Mouse (Mus musculus) forebrain, embryonic 13.5 days (tissue): ENCODE measurements around the gene Ccdc155. TPM values are rescaled to one million over a fixed set of nuclear protein-coding genes. Genes with fewer than 3 reads are reported as not detected.

Experiments used
- ATAC-seq: fragments of 200-750 bp; cut with Nextera tagmentation; 2 replicates; pipeline ENCODE4 v1.8.0; 2017
- H3K27ac ChIP-seq: fragments of 300-500 bp; sonication (generic); 2 replicates; pipeline ENCODE4 v1.5.1; 2015; ENCODE audit warnings: inconsistent platforms, mild to moderate bottlenecking, moderate library complexity
- H3K27me3 ChIP-seq: fragments of 300-500 bp; sonication (generic); 2 replicates; pipeline ENCODE4 v1.6.1; 2015; ENCODE audit warnings: mild to moderate bottlenecking, inconsistent platforms
- H3K36me3 ChIP-seq: fragments of 300-500 bp; sonication (generic); 2 replicates; pipeline ENCODE4 v1.6.1; 2015; ENCODE audit warnings: mild to moderate bottlenecking, inconsistent platforms; ENCODE audit not compliant: poor library complexity, severe bottlenecking
- H3K4me1 ChIP-seq: fragments of 300-500 bp; sonication (generic); 2 replicates; pipeline ENCODE4 v1.6.1; 2015; ENCODE audit warnings: inconsistent platforms
- H3K4me2 ChIP-seq: fragments of 300-500 bp; sonication (generic); 2 replicates; pipeline ENCODE4 v1.6.1; 2015; ENCODE audit warnings: inconsistent platforms, mild to moderate bottlenecking, moderate library complexity
- H3K4me3 ChIP-seq: fragments of 300-500 bp; sonication (generic); 2 replicates; pipeline ENCODE4 v1.5.1; 2015; ENCODE audit warnings: mild to moderate bottlenecking, inconsistent platforms
- H3K9ac ChIP-seq: fragments of 300-500 bp; sonication (generic); 2 replicates; pipeline ENCODE4 v1.6.1; 2015; ENCODE audit warnings: mild to moderate bottlenecking, inconsistent platforms
- H3K9me3 ChIP-seq: fragments of 300-500 bp; sonication (generic); replicated peaks from 2 replicates; pipeline ENCODE4 v1.6.1; 2016; ENCODE audit warnings: inconsistent platforms
- WGBS: fragments of 180-500 bp; shearing (Covaris S2); methylation state at CpG from one replicate; pipeline ENCODE4 v1.1.7; 2015; 5-methylcytosine and 5-hydroxymethylcytosine counted together
- polyA plus RNA-seq: library from polyadenylated mRNA; unstranded; fragments of >200 nt; fragmentation: Nextera tagmentation; extraction: Ambion mirVana; gene quantifications from 2 replicates; pipeline ENCODE4 v1.2.1, GENCODE M21; 2015

Gene Ccdc155
- polyA plus RNA-seq, 1 experiment from 2014 or later, result 0.93 TPM

- H3K9ac ChIP-seq, result 0 out of 2 replicates have a peak overlapping the region, but pooled peaks have one; percentile 13
- H3K27ac ChIP-seq, result no peak overlapping the region
- H3K4me1 ChIP-seq, result peaks cover 21% of the 10 kb centered on the region
- H3K4me2 ChIP-seq, result no peak overlapping the region
- WGBS, result 65% methylated on average over 4 of the region's 4 CpGs
- H3K9me3 ChIP-seq, result no peaks in the 10 kb centered on the region
- H3K4me3 ChIP-seq, result no peak overlapping the region
- no peak for ATAC-seq
- H3K27me3 ChIP-seq, result no peaks in the 10 kb centered on the region
- peaks cover 29% of the 10 kb centered on the region for H3K36me3 ChIP-seq
Measured at GRCm38 (mm10) chr7:45148534-45149098, 56.1 kb downstream of the Ccdc155 start.

- ATAC-seq, result no peak
- no peak overlapping the region for H3K27ac ChIP-seq
- no peak overlapping the region for H3K4me3 ChIP-seq
- H3K4me1 ChIP-seq, result peaks cover 16% of the 10 kb centered on the region
- H3K27me3 ChIP-seq, result no peaks in the 10 kb centered on the region
- H3K4me2 ChIP-seq, result no peak overlapping the region
- H3K36me3 ChIP-seq, result peaks cover 32% of the 10 kb centered on the region
- H3K9ac ChIP-seq, result no peak overlapping the region
- no peaks in the 10 kb centered on the region for H3K9me3 ChIP-seq
- 93% methylated on average over 11 of the region's 11 CpGs for WGBS
Measured at GRCm38 (mm10) chr7:45147899-45148298, 56.8 kb downstream of the Ccdc155 start.

- Histone ChIP-seq H3K36me3 (peaks cover 38% of the 10 kb centered on the region), H3K27me3 (no peaks in the 10 kb centered on the region), H3K9me3 (no peaks in the 10 kb centered on the region), H3K4me1 (peaks cover 16% of the 10 kb centered on the region), H3K27ac (no peak overlapping the region), H3K4me3 (no peak overlapping the region), H3K4me2 (no peak overlapping the region), H3K9ac (no peak overlapping the region)
- ATAC-seq, result no peak
- 93% methylated on average over 10 of the region's 11 CpGs for WGBS
Measured at GRCm38 (mm10) chr7:45147267-45147666, 57.4 kb downstream of the Ccdc155 start.

- H3K4me3 ChIP-seq, result no peak overlapping the region
- H3K27me3 ChIP-seq, result no peaks in the 10 kb centered on the region
- no peak overlapping the region for H3K27ac ChIP-seq
- H3K9ac ChIP-seq, result no peak overlapping the region
- 92% methylated on average over 8 of the region's 8 CpGs for WGBS
- ATAC-seq, result no peak
- H3K4me1 ChIP-seq, result no peaks in the 10 kb centered on the region; the same call in 1 of the 2 replicates
- H3K36me3 ChIP-seq, result peaks cover 47% of the 10 kb centered on the region
- H3K4me2 ChIP-seq, result no peak overlapping the region
- no peaks in the 10 kb centered on the region for H3K9me3 ChIP-seq
Measured at GRCm38 (mm10) chr7:45145460-45145859, 59.2 kb downstream of the Ccdc155 start.

- ATAC-seq, result no peak
- H3K27ac ChIP-seq, result no peak overlapping the region
- 88% methylated on average over 13 of the region's 13 CpGs for WGBS
- no peak overlapping the region for H3K9ac ChIP-seq
- no peak overlapping the region for H3K4me2 ChIP-seq
- no peaks in the 10 kb centered on the region for H3K27me3 ChIP-seq
- H3K36me3 ChIP-seq, result peaks cover 47% of the 10 kb centered on the region
- H3K9me3 ChIP-seq, result no peaks in the 10 kb centered on the region
- no peaks in the 10 kb centered on the region for H3K4me1 ChIP-seq
- no peak overlapping the region for H3K4me3 ChIP-seq
Measured at GRCm38 (mm10) chr7:45144368-45145174, 60.1 kb downstream of the Ccdc155 start.

- Histone ChIP-seq H3K4me1 (no peaks in the 10 kb centered on the region), H3K4me3 (no peak overlapping the region), H3K27me3 (peaks cover 4% of the 10 kb centered on the region), H3K4me2 (no peak overlapping the region), H3K36me3 (peaks cover 43% of the 10 kb centered on the region), H3K9ac (no peak overlapping the region), H3K27ac (no peak overlapping the region), H3K9me3 (no peaks in the 10 kb centered on the region)
- ATAC-seq, result no peak
- 87% methylated on average over 5 of the region's 5 CpGs for WGBS
Measured at GRCm38 (mm10) chr7:45141914-45142313, 62.8 kb downstream of the Ccdc155 start.

GRCm38 (mm10) chr7:45141319-45141718 is 63.4 kb downstream of the Ccdc155 start:
- 92% methylated on average over 3 of the region's 3 CpGs for WGBS
- no peaks in the 10 kb centered on the region for H3K9me3 ChIP-seq
- H3K4me3 ChIP-seq, result no peak overlapping the region
- no peak overlapping the region for H3K9ac ChIP-seq
- peaks cover 5% of the 10 kb centered on the region for H3K27me3 ChIP-seq
- H3K27ac ChIP-seq, result no peak overlapping the region
- H3K4me1 ChIP-seq, result no peaks in the 10 kb centered on the region
- H3K4me2 ChIP-seq, result no peak overlapping the region
- H3K36me3 ChIP-seq, result peaks cover 43% of the 10 kb centered on the region
- no peak for ATAC-seq

- Histone ChIP-seq H3K4me1 (peaks cover 6% of the 10 kb centered on the region; the same call in 1 of the 2 replicates), H3K36me3 (peaks cover 33% of the 10 kb centered on the region), H3K9me3 (no peaks in the 10 kb centered on the region), H3K4me2 (no peak overlapping the region), H3K27me3 (peaks cover 14% of the 10 kb centered on the region), H3K9ac (no peak overlapping the region), H3K4me3 (no peak overlapping the region), H3K27ac (no peak overlapping the region)
- 82% methylated on average over 8 of the region's 8 CpGs for WGBS
- no peak for ATAC-seq
Measured at GRCm38 (mm10) chr7:45139904-45140723, 64.6 kb downstream of the Ccdc155 start.

GRCm38 (mm10) chr7:45138403-45138802 is 66.3 kb downstream of the Ccdc155 start:
- peaks cover 23% of the 10 kb centered on the region for H3K27me3 ChIP-seq
- no peak overlapping the region for H3K27ac ChIP-seq
- no peak overlapping the region for H3K4me3 ChIP-seq
- ATAC-seq, result no peak
- H3K4me1 ChIP-seq, result peaks cover 6% of the 10 kb centered on the region; the same call in 1 of the 2 replicates
- 85% methylated on average over 1 of the region's 1 CpGs for WGBS
- no peak overlapping the region for H3K4me2 ChIP-seq
- H3K9ac ChIP-seq, result no peak overlapping the region
- no peaks in the 10 kb centered on the region for H3K9me3 ChIP-seq
- peaks cover 17% of the 10 kb centered on the region; the same call in 1 of the 2 replicates for H3K36me3 ChIP-seq

- no peak overlapping the region for H3K9ac ChIP-seq
- peaks cover 10% of the 10 kb centered on the region; the same call in 1 of the 2 replicates for H3K36me3 ChIP-seq
- no peak overlapping the region for H3K4me2 ChIP-seq
- no peak for ATAC-seq
- no peak overlapping the region for H3K27ac ChIP-seq
- H3K4me1 ChIP-seq, result peaks cover 6% of the 10 kb centered on the region; the same call in 1 of the 2 replicates
- H3K4me3 ChIP-seq, result no peak overlapping the region
- peaks cover 23% of the 10 kb centered on the region for H3K27me3 ChIP-seq
- 82% methylated on average over 12 of the region's 12 CpGs for WGBS
- H3K9me3 ChIP-seq, result no peaks in the 10 kb centered on the region
Measured at GRCm38 (mm10) chr7:45137171-45138006, 67.3 kb downstream of the Ccdc155 start.

GRCm38 (mm10) chr7:45135993-45136567 is 68.6 kb downstream of the Ccdc155 start, which contains the start of the genes Gm45713 and Flt3l:
Gm45713 (minus strand) TSS chr7:45136231.
Flt3l (minus strand) TSS chr7:45136432.
- Histone ChIP-seq H3K4me2 (peak within 1 kb of the TSS; percentile 67), H3K4me1 (peaks cover 6% of the 10 kb centered on the region; the same call in 1 of the 2 replicates), H3K27ac (no peak within 1 kb of the TSS), H3K4me3 (peak within 1 kb of the TSS; percentile 44), H3K27me3 (peaks cover 23% of the 10 kb centered on the region), H3K9me3 (no peaks in the 10 kb centered on the region), H3K9ac (peak within 1 kb of the TSS; percentile 59), H3K36me3 (no peaks in the 10 kb centered on the region)
- 2% methylated on average over 27 of the region's 29 CpGs for WGBS
- ATAC-seq, result peak; percentile 87
